Mouse (Mus musculus) activated CD4-positive, CD25-positive, alpha-beta regulatory T cell, adult 4 months (primary cell): ENCODE results near the gene Nmral1. TPM values are rescaled to one million over a fixed set of nuclear protein-coding genes. Genes with fewer than 3 reads are reported as not detected.
"Not testable (repeated sequence)": the region's sequence is repeated elsewhere in the genome, so short reads cannot be mapped to it uniquely, and the experiment has no call there.

ENCODE experiments used
- ATAC-seq: one replicate; pipeline ENCODE4 v1.8.0; 2017
- polyA plus RNA-seq, 2 experiments: library from polyadenylated mRNA; unstranded; fragments of 100-300 nt; shearing (Covaris generic); gene quantifications; one replicate each; pipeline ENCODE4 v1.2.1; 2017

Nmral1 gene
- polyA plus RNA-seq, 2 experiments from 2014 or later = 17.9 to 18.3 TPM

- no peak for ATAC-seq
Measured at GRCm38 (mm10) chr16:4713861-4714710, 5.1 kb downstream of the Nmral1 start.

DNA sequence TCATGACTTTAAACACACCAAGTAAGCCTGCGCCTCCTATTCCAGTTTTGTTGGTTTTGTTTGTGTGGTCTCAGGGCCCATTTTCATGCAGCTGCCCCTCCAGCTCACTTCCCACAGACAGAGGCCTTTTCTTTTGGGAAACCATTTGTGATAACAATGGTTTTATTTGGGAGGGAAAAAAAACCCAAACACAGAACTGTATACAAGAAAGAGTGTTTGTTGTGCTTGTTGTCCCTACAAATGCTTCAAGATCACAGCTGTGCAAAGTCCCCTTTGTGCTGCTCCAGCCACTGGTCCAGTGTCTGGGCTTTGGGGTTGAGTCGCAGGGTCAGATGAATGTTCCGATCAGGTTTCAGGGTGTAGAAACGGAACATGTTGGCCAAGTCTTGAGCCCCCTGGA, 8.0 kb downstream of the Nmral1 start:
- no peak for ATAC-seq

- no peak for ATAC-seq
Measured at GRCm38 (mm10) chr16:4705541-4705940, 13.6 kb downstream of the Nmral1 start.

DNA sequence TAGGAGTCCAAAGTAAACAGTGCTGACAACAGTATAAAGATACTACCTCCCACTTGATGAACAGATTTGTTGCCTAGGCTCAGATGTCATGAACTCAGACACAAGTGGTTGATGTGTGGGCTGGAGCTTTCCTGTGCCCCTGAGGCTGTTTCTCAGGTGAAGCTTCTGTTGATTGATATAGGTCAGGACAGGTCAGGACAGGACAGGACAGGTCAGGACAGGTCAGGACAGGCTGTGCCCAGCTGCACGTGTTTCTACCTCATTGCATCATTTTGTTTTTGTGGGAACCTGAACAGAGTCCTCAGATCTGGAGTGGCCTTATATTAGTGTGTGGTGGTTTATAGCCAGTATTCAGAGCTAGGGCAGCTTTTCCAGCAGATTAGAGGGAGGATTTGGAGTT, 16.5 kb downstream of the Nmral1 start:
- ATAC-seq = no peak

DNA sequence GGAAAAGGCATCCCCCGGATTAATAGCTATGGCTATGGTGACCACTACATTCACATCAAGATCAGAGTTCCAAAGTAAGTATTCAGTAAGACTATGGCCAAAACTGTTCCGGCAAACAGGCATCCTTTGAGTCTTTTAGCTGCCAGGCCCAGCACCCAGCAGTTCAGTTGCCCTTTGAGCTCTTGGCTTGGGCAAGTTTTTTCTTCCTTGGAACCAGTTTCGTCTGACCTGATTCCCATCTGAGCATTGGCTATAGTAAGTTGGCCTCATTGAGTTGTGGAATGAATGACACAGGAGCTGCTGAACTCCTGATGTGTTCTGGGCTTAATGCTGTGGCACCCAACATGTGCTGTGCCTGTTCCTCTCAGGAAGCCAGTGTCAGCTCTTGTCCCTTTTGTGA, 17.9 kb downstream of the Nmral1 start:
- no peak for ATAC-seq

DNA sequence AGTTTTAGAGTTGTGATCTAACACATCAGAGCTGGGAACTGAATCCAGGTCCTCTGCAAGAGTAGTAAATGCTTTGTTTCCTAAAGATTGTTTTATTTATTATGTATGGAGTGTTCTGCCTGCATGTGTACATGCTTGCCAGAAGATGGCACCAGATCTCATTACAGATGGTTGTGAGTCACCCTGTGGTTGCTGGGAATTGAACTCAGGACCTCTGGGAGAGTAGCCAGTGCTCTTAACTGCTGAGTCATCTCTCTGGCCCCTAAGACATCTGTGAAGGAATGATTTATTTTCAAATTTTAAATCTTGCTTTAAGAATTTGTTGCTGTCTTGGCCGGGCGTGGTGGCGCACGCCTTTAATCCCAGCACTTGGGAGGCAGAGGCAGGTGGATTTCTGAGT, 29.8 kb downstream of the Nmral1 start:
- not testable (repeated sequence) for ATAC-seq

DNA sequence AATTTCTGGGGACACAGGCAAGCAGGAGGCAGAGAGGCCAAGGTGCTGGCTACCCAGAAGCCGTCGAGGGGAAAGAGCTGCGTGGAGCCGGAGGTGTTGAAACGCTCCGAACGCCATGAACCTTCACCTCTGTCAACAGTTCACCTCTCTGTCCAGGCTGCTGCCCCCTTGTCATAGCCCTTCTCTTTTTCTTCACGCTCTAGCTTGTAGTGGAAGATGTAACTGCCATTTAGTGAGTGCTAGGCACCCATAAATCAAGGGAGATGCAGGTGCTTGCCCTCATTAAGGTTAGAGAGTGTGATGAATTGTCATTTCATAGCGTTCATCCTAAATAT, 34.7 kb downstream of the Nmral1 start:
- ATAC-seq = no peak

DNA sequence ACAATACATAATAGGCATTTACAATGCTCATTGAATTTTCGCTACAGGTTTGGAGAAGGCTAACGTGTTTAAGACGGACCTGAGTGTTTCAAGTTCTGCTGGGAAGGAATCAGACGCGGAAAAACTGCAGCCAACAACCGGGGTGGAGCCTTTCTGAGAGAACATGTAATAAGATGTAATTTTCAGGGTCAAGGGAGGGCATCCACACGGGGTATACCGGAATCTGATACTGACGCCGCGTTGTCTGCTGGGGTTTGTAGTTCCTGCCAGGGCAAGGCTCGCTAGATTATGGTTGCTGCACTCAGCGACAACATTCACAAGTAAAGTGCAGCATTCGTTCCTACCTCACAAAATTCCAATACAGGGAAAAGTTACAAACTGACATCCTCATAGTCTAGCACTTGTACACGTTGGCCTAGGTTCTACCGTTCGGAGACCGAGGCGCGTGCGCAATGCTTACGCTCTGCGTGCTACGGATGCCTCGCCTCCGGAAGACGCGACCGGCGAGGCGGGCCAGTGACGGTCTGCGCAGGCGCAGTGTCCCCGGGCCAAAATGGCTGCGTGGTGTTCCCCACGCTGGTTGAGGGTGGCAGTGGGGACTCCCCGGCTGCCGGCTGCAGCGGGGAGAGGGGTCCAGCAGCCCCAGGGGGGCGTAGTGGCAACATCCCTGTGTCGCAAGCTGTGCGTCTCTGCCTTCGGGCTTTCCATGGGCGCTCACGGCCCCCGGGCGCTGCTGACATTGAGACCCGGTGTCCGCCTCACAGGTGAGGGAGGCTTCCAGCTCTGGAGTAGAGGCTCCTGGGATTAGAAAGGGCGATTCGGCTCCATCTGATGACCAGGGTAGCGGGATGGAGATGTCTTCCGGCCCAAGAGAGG, 35.3 kb downstream of the Nmral1 start:
- ATAC-seq = peak; percentile 81

- no peak for ATAC-seq
Measured at GRCm38 (mm10) chr16:4683193-4683580, 36.0 kb downstream of the Nmral1 start.

DNA sequence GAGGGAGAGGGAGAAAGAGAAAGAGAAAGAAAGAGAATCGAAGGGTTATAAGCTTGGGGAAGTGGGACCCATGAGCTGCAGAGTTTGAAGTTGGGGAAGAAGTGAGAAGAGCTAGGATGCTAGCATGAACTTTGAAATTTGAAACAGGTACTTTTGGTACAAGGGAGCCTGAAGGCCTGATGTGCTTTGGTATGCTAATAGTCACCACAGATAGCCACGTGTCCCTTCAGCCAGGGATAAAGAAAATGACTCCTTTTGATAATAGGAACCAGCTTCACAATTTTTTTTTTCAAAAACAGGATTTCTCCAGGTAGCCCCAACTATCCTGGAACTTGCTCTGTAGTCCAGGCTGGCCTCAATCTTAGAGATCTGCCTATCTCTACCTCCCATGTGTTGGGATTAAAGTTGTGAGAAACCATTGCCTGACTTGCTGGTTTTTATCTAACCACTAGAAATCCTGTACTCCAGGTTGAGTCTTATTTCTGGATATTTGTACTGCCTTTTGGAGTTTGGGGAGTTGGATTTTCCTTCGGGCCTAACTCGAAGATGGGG, 36.5 kb downstream of the Nmral1 start:
- no peak for ATAC-seq

- ATAC-seq = not testable (repeated sequence)
Measured at GRCm38 (mm10) chr16:4680922-4681455, 38.2 kb downstream of the Nmral1 start.

- ATAC-seq = peak; percentile 80
Measured at GRCm38 (mm10) chr16:4679121-4680018, 39.8 kb downstream of the Nmral1 start, which contains the start of gene Coro7. Gene Coro7, minus strand, starts transcription at chr16:4679777.

DNA sequence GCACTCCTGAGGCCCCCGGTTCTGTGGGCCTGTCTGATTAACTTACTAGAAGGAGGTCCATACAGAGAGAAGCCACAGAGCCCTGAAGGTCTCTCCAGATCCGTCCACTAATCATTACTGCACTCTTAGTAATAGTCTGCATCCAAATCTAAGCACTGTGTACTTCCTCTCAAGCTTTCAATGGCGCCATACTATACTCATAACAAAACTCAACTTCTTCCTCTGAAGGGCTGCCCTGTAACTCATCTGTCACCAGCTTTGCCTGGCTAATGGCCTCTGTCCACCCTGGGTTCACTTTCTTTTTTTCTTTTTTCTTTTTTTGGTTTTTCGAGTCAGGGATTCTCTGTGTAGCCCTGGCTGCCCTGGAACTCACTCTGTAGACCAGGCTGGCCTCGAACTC, 41.1 kb downstream of the Nmral1 start:
- ATAC-seq = no peak

DNA sequence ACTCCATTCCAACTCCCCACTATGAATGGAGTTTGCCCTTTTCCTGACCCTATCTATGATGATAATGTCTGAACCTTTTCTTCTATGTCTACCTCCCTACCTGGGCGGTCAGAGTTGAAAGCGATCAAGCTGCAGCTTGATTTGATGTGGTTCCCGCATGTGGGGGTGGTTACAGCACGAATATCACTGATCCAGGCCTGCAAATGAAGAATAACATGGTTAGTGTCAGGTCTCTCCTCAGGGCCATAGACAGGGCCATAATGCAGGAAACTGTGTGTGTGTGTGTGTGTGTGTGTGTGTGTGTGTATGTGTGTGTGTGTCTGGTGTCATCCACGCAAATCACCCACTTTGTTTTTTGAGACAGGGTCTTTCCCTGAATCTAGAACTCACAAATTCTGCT, 42.3 kb downstream of the Nmral1 start:
- ATAC-seq = no peak

- ATAC-seq = peak; percentile 93
Measured at GRCm38 (mm10) chr16:4674091-4674490, 45.1 kb downstream of the Nmral1 start.

DNA sequence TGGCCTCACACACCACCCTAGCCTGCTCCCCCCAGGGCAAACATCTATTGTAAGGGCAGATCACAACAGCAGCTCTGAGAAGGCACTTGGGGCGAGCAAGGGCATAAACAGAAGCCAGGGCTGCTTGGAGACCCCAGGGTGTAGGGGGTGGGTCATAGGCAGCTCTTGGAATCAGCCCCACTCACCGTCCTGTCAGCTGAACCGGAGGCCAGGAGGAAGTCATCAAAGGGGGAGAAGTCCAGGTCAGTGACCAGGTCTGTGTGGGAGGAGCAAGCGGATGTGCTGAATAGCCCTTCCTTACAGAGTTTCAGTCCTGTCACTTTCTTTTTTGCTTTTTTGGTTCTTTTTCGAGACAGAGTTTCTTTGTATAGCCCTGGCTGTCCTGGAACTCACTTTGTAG, 48.8 kb downstream of the Nmral1 start:
- no peak for ATAC-seq

DNA sequence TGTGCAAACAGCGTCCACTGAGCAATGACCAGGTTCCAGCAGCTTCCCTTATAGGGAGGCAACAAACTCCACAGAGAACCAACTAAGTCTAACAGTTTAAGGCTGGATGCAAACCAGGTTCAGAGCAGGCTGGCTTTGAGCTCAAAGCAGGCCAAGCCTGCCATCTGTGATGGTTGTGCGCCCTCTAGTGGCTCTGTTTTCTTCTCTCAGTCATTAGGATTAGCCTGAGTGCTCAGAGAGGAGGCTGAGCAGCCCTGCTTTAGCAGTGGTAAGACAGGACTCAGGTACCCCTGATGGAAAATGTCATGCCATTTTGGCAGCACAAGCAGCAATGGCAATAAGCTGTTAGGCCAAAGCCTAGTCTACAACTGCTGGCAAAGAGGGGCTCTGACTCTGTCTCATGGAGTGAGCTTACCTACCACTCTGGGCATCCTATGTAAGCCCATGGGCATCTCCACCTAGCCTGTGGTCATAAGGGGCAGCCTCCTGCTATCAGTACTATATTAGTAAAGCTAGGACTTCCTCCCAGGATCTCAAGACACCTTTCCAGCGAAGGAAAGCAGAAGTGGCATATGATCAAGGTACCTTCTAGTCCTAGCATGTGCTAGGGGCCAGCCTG, 51.9 kb downstream of the Nmral1 start:
- peak; percentile 90 for ATAC-seq

DNA sequence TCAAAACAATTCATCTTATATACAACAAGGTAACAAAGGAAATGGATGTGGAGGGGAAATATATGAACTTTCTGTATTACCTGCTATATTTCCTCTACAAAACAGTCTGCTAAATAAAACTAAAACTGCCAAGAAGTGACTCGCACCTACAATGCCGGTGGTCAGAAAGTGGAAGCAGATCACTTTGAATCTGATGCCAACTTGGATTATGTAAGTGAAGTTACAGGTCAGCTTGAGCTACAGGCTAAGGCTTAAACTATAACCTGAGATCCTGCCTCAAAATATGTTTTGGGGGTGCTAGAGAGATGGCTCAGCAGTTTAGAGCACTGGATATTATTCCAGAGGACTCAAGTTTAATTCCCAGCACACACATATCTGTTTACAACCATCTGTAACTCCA, 53.4 kb downstream of the Nmral1 start:
- ATAC-seq = no peak

GRCm38 (mm10) chr16:4663806-4664205, 55.4 kb downstream of the Nmral1 start:
- no peak for ATAC-seq

DNA sequence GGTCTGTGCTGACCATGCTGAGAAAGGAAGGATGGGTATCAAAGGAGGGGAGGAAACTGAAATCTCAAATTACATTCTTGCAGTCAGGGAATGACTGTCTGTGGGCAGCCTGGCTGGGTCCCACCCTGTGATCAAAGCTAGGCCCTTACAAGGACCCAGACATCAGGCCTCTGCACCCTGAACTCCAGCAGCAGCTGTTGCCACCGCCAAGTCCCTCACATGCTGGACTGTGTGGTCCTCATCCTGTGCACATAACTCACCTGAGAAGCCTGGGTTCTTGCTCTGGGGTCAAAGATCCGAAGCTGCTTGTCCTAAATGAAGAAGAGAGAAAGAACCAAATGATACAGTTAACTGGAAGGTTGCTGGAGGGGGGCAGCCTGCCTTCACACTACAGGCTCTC, 57.6 kb downstream of the Nmral1 start:
- no peak for ATAC-seq
